Mouse (Mus musculus) hindbrain, postnatal 0 days (tissue): ENCODE measurements at regions not wholly inside any gene's neighbourhood (a gene's known extent, or its start where the extent isn't known, plus 50 kb on each side); places are given as distances from the start of the nearest gene placed in this dataset.
A peak's percentile ranks its signal among the peaks of the same experiment; 100 is the strongest.

Experiments
- ATAC-seq: fragments of 200-750 bp; cut with Nextera tagmentation; 2 replicates; pipeline ENCODE4 v1.8.0; 2017; ENCODE audit warnings: mild to moderate bottlenecking, moderate TSS enrichment, moderate library complexity
- DNase-seq: peaks from one replicate; pipeline ENCODE4 v3.0.0-alpha.2; 2015; ENCODE audit warnings: low spot score
- H3K27ac ChIP-seq: fragments of 300-500 bp; sonication (generic); 2 replicates; pipeline ENCODE4 v1.5.1; 2014; ENCODE audit warnings: mild to moderate bottlenecking
- H3K27me3 ChIP-seq: fragments of 300-500 bp; sonication (generic); 2 replicates; pipeline ENCODE4 v1.6.1; 2014; ENCODE audit warnings: low read length, mixed read lengths; ENCODE audit not compliant: insufficient read depth
- H3K36me3 ChIP-seq: fragments of 300-500 bp; sonication (generic); 2 replicates; pipeline ENCODE4 v1.6.1; 2014; ENCODE audit warnings: low read length, mixed read lengths; ENCODE audit not compliant: insufficient read depth
- H3K4me1 ChIP-seq: fragments of 300-500 bp; sonication (generic); 2 replicates; pipeline ENCODE4 v1.6.1; 2014; ENCODE audit warnings: antibody characterized with exemption, low read length, mixed read lengths; ENCODE audit not compliant: insufficient read depth
- H3K4me2 ChIP-seq: fragments of 300-500 bp; sonication (generic); 2 replicates; pipeline ENCODE4 v1.6.1; 2014; ENCODE audit warnings: low read depth, mild to moderate bottlenecking, low read length, moderate library complexity, mixed read lengths
- H3K4me3 ChIP-seq: fragments of 300-500 bp; sonication (generic); 2 replicates; pipeline ENCODE4 v1.5.1; 2014; ENCODE audit warnings: low read length
- H3K9ac ChIP-seq: fragments of 300-500 bp; sonication (generic); replicated peaks from 2 replicates; pipeline ENCODE4 v1.6.1; 2014; ENCODE audit warnings: mild to moderate bottlenecking, low read length, moderate library complexity, mixed read lengths
- H3K9me3 ChIP-seq: fragments of 300-500 bp; sonication (generic); 2 replicates; pipeline ENCODE4 v1.6.1; 2016; ENCODE audit warnings: low read length, mixed read lengths
- CTCF ChIP-seq: IDR thresholded peaks from 2 replicates; pipeline ENCODE4 v1.5.1; 2016; ENCODE audit warnings: antibody characterized with exemption, control low read depth, low read depth
- WGBS: fragments of 180-500 bp; shearing (Covaris S2); extraction: QIAGEN DNeasy Blood & Tissue Kit; methylation state at CpG from one replicate; pipeline ENCODE4 v1.1.7; 2014; 5-methylcytosine and 5-hydroxymethylcytosine counted together

DNA sequence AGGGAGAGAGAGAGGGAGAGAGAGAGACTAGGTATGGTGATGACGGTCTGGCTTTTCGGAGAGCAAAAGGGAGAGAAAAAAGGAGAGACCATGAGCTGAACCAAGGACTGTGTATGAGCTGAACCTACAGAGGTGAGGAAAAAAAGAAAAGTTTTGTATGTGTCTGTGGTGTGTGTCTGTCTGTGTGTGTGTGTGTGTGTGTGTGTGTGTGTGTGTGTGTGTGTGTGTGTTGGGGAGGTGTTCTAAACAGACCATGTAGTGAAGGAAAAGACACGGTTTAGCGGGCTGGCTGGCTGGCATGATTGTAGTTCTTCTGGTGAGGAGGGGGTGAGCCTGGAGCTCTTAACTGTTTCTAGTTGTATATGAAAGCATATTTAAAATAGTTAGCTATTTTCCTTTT is 418.6 kb upstream of the Ubash3b start:
- DNase-seq, result no peak
- Histone ChIP-seq H3K4me2 (peak overlapping the region; percentile 56), H3K9me3 (no peaks in the 10 kb centered on the region), H3K9ac (peak overlapping the region; percentile 95), H3K36me3 (no peaks in the 10 kb centered on the region), H3K4me3 (peak overlapping the region; percentile 80), H3K27ac (peak overlapping the region; percentile 96), H3K4me1 (peaks cover 4% of the 10 kb centered on the region; the same call in 1 of the 2 replicates), H3K27me3 (no peaks in the 10 kb centered on the region)
- WGBS, result 1% methylated on average over 4 of the region's 4 CpGs
- no peak for TF ChIP-seq CTCF
- peak; percentile 27; the same call in 1 of the 2 replicates for ATAC-seq

DNA sequence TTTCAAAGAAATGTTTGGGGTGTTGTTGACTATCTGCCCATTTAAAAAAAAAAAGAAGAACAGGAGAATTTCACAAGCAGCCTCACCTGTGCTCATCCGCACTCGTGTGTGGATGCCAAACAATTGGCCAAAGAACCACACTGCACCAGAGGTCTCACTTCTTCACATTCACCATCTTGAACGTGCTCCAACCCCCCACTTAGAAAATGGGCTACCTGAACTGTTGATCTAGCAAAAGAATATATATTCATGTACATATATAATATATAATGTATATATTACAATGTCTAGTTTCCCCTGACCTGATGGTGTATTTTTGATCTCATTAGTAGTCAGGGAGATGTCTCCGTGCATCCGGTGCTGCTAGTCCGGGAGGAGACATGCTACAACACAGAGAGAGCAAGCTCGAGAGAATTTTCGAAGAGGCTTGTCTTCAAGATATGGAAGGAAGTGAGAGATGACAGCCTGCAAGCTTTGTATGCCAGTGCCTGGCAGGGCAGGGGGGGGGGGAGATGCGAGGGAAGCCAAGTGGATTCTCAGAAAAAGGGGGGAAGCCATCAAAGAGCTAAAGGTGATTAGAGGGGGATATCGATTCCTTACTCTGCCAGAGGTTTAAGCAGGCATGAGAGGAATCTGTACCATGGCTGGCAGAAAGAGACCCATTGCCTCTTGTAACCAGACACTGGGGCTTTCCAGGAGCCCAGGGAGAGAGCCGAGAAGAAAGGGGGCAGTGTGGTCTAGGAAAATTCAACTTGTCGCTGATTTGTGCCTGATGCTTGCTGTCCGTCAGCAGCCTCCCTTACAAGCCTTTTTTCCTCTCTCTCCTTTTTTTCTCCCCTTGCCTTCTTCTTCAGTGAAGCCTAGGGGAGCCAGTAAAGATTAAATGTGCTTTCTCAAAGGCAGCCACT is 417.9 kb upstream of the Ubash3b start:
- Histone ChIP-seq H3K27me3 (no peaks in the 10 kb centered on the region), H3K4me3 (peak overlapping the region; percentile 80), H3K9me3 (no peaks in the 10 kb centered on the region), H3K9ac (peak overlapping the region; percentile 95), H3K4me1 (peaks cover 4% of the 10 kb centered on the region; the same call in 1 of the 2 replicates), H3K36me3 (no peaks in the 10 kb centered on the region), H3K4me2 (peak overlapping the region; percentile 56), H3K27ac (peak overlapping the region; percentile 96)
- 8% methylated on average over 12 of the region's 13 CpGs for WGBS
- DNase-seq, result peak; percentile 92
- peak; percentile 77 for ATAC-seq
- peak; percentile 75 for TF ChIP-seq CTCF

DNA sequence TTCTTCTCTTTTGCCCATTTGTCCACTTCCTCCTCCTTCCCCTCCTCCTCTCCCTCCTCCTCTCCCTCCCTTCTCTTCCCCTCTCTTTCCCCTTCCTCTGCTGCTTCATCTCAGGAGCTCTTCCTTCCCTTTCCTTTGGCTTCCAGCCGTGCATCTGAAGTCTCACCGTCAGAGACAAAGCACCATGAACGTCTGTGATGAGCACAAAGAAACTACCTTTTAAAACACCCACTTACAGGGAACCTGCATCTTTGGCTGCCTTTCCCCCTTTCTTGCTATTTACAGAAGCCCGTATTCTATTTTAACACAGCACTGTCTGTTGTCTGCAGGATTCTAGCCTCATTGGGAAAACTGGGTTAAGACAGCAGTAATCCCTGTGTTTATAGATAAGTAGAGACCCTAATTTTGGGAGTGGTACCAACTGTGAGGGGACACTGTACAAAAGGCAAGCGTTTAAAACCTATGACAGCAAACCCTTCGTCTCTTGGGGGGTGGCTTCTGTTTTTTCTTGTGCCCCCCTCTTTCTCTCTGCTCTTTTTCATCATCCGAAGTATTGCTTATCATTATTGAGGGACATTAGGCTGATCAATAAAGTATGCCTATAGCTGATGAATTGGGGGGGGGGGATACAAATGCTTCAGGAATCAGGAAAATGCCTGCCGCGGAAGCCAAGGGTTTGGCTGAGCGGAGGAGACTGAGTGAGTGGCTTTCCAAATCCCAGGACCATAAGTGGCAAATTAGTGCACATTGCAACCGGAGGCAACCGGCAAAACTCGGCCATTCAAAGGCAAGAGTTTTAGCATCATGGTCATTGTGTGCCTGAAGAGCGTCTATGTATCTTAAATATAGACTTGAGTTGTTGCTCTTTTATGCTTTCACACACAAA is 417.0 kb upstream of the Ubash3b start:
- whole genome bisulfite sequencing, result 21% methylated on average over 14 of the region's 14 CpGs
- ATAC-seq (no peak), DNase-seq (no peak)

GRCm38 (mm10) chr9:41577760-41578159 is 416.3 kb upstream of the Ubash3b start:
- Histone ChIP-seq H3K9ac (peak overlapping the region; percentile 95; the same call in 1 of the 2 replicates), H3K4me3 (no peak overlapping the region), H3K27me3 (no peaks in the 10 kb centered on the region), H3K9me3 (no peaks in the 10 kb centered on the region), H3K4me1 (peaks cover 4% of the 10 kb centered on the region; the same call in 1 of the 2 replicates), H3K4me2 (peak overlapping the region; percentile 56), H3K27ac (peak overlapping the region; percentile 96), H3K36me3 (no peaks in the 10 kb centered on the region)
- ATAC-seq (no peak), DNase-seq (no peak)
- no peak for TF ChIP-seq CTCF
- WGBS, result 21% methylated on average over 1 of the region's 1 CpGs

More for the DNA sequence above, 417.0 kb upstream of the Ubash3b start:
- no peak for TF ChIP-seq CTCF
- peak overlapping the region; percentile 96 for H3K27ac ChIP-seq
- no peaks in the 10 kb centered on the region for H3K9me3 ChIP-seq
- peak overlapping the region; percentile 56 for H3K4me2 ChIP-seq
- peak overlapping the region; percentile 80 for H3K4me3 ChIP-seq
- H3K9ac ChIP-seq, result peak overlapping the region; percentile 95
- no peaks in the 10 kb centered on the region for H3K27me3 ChIP-seq
- peaks cover 4% of the 10 kb centered on the region; the same call in 1 of the 2 replicates for H3K4me1 ChIP-seq
- no peaks in the 10 kb centered on the region for H3K36me3 ChIP-seq

GRCm38 (mm10) chr9:41575826-41576225 is 414.3 kb upstream of the Ubash3b start:
- no peak for DNase-seq
- WGBS, result 21% methylated on average over 5 of the region's 5 CpGs
- peaks cover 4% of the 10 kb centered on the region; the same call in 1 of the 2 replicates for H3K4me1 ChIP-seq
- no peak for TF ChIP-seq CTCF
- H3K27ac ChIP-seq, result peak overlapping the region; percentile 5; the same call in 1 of the 2 replicates
- H3K9me3 ChIP-seq, result no peaks in the 10 kb centered on the region
- no peak for ATAC-seq
- H3K9ac ChIP-seq, result no peak overlapping the region
- H3K27me3 ChIP-seq, result no peaks in the 10 kb centered on the region
- no peaks in the 10 kb centered on the region for H3K36me3 ChIP-seq
- H3K4me2 ChIP-seq, result no peak overlapping the region
- no peak overlapping the region for H3K4me3 ChIP-seq

- no peak for ATAC-seq
- no peaks in the 10 kb centered on the region for H3K27me3 ChIP-seq
- WGBS, result 78% methylated on average over 4 of the region's 4 CpGs
- H3K4me1 ChIP-seq, result no peaks in the 10 kb centered on the region
- no peak overlapping the region for H3K9ac ChIP-seq
- DNase-seq, result no peak
- H3K27ac ChIP-seq, result no peak overlapping the region
- no peak for TF ChIP-seq CTCF
- no peaks in the 10 kb centered on the region for H3K36me3 ChIP-seq
- H3K9me3 ChIP-seq, result no peaks in the 10 kb centered on the region
- H3K4me3 ChIP-seq, result no peak overlapping the region
- H3K4me2 ChIP-seq, result no peak overlapping the region
Observed at GRCm38 (mm10) chr9:41570262-41570661, 408.8 kb upstream of the Ubash3b start.
